Mouse (Mus musculus): ENCODE measurements around the gene Cmtm8. TPM values are rescaled to one million over a fixed set of nuclear protein-coding genes. Genes with fewer than 3 reads are reported as not detected.

Gene Cmtm8
- total RNA-seq, 1 experiment, result 1.8 TPM

GRCm38 (mm10) chr9:114842886-114843285 is 1.1 kb downstream of the Cmtm8 start:
- H3K9ac ChIP-seq (ENCODE audit: insufficient read depth, low read depth, low read length, poor library complexity, severe bottlenecking), result no peak overlapping the region
- no peak for DNase-seq (ENCODE audit: low read depth, low spot score)
- peak overlapping the region; percentile 77 to 81; a peak in 2 of 4 replicates for H3K4me3 ChIP-seq (ENCODE audit: insufficient read depth in 1 of 2, low read depth in 1 of 2, low read length in 2 of 2, poor library complexity in 1 of 2, severe bottlenecking in 1 of 2)
- in situ Hi-C loops (cut with MboI; ENCODE audit: low sequenced_read_pairs in 2 of 2, unreplicated experiment in 2 of 2), result no loop called here
- TF ChIP-seq HCFC1 (IDR thresholded peaks at IDR 0.05; ENCODE audit: borderline replicate concordance, insufficient read depth, low read length) (no peak), CHD2 (IDR thresholded peaks at IDR 0.05; ENCODE audit: low read depth, low read length) (no peak), ZC3H11A (IDR thresholded peaks at IDR 0.05; ENCODE audit: borderline replicate concordance, low read depth, low read length) (no peak), ZNF384 (IDR thresholded peaks at IDR 0.05; ENCODE audit: low read depth, low read length) (no peak), MAFK (IDR thresholded peaks at IDR 0.05; ENCODE audit: insufficient read depth, low read depth, low read length) (no peak)
- H3K9me3 ChIP-seq (ENCODE audit: control insufficient read depth, insufficient read depth, low read depth, low read length), result no peaks in the 10 kb centered on the region
- H3K4me1 ChIP-seq (ENCODE audit: control insufficient read depth in 2 of 2, insufficient read depth in 2 of 2, low read length in 2 of 2, poor library complexity in 1 of 2), result peaks cover 0 to 7% of the 10 kb centered on the region in 2 experiments; a peak in 1 of 4 replicates
- H3K27ac ChIP-seq (ENCODE audit: insufficient read depth, low read depth, low read length, poor library complexity, severe bottlenecking), result no peak overlapping the region
- H3K36me3 ChIP-seq (ENCODE audit: control insufficient read depth, insufficient read depth, low read length, poor library complexity, severe bottlenecking), result no peaks in the 10 kb centered on the region

GRCm38 (mm10) chr9:114842269-114842668 is 1.7 kb downstream of the Cmtm8 start:
- Histone ChIP-seq H3K36me3 (ENCODE audit: control insufficient read depth, insufficient read depth, low read length, poor library complexity, severe bottlenecking) (no peaks in the 10 kb centered on the region), H3K4me3 (ENCODE audit: insufficient read depth in 1 of 2, low read depth in 1 of 2, low read length in 2 of 2, poor library complexity in 1 of 2, severe bottlenecking in 1 of 2) (no peak overlapping the region), H3K9me3 (ENCODE audit: control insufficient read depth, insufficient read depth, low read depth, low read length) (no peaks in the 10 kb centered on the region), H3K9ac (ENCODE audit: insufficient read depth, low read depth, low read length, poor library complexity, severe bottlenecking) (no peak overlapping the region), H3K4me1 (ENCODE audit: control insufficient read depth in 2 of 2, insufficient read depth in 2 of 2, low read length in 2 of 2, poor library complexity in 1 of 2) (peaks cover 0 to 7% of the 10 kb centered on the region in 2 experiments; a peak in 1 of 4 replicates), H3K27ac (ENCODE audit: insufficient read depth, low read depth, low read length, poor library complexity, severe bottlenecking) (no peak overlapping the region)
- no peak for DNase-seq (ENCODE audit: low read depth, low spot score)
- TF ChIP-seq MAFK (IDR thresholded peaks at IDR 0.05; ENCODE audit: insufficient read depth, low read depth, low read length), result no peak
- TF ChIP-seq ZNF384 (IDR thresholded peaks at IDR 0.05; ENCODE audit: low read depth, low read length), result no peak
- TF ChIP-seq CHD2 (IDR thresholded peaks at IDR 0.05; ENCODE audit: low read depth, low read length), result no peak
- no peak for TF ChIP-seq HCFC1 (IDR thresholded peaks at IDR 0.05; ENCODE audit: borderline replicate concordance, insufficient read depth, low read length)
- no peak for TF ChIP-seq ZC3H11A (IDR thresholded peaks at IDR 0.05; ENCODE audit: borderline replicate concordance, low read depth, low read length)
- in situ Hi-C loops (cut with MboI; ENCODE audit: low sequenced_read_pairs in 2 of 2, unreplicated experiment in 2 of 2), result no loop called here

GRCm38 (mm10) chr9:114838870-114839269 is 5.1 kb downstream of the Cmtm8 start:
- in situ Hi-C loops (cut with MboI; ENCODE audit: low sequenced_read_pairs in 2 of 2, unreplicated experiment in 2 of 2), result no loop called here
- Histone ChIP-seq H3K36me3 (ENCODE audit: control insufficient read depth, insufficient read depth, low read length, poor library complexity, severe bottlenecking) (no peaks in the 10 kb centered on the region), H3K4me1 (ENCODE audit: control insufficient read depth in 2 of 2, insufficient read depth in 2 of 2, low read length in 2 of 2, poor library complexity in 1 of 2) (0 out of 4 replicates have a peak, but pooled peaks cover 0 to 6% of the 10 kb centered on the region in 2 experiments), H3K9me3 (ENCODE audit: control insufficient read depth, insufficient read depth, low read depth, low read length) (no peaks in the 10 kb centered on the region), H3K27ac (ENCODE audit: insufficient read depth, low read depth, low read length, poor library complexity, severe bottlenecking) (no peak overlapping the region), H3K9ac (ENCODE audit: insufficient read depth, low read depth, low read length, poor library complexity, severe bottlenecking) (no peak overlapping the region), H3K4me3 (ENCODE audit: insufficient read depth in 1 of 2, low read depth in 1 of 2, low read length in 2 of 2, poor library complexity in 1 of 2, severe bottlenecking in 1 of 2) (no peak overlapping the region)
- TF ChIP-seq ZNF384 (IDR thresholded peaks at IDR 0.05; ENCODE audit: low read depth, low read length) (no peak), HCFC1 (IDR thresholded peaks at IDR 0.05; ENCODE audit: borderline replicate concordance, insufficient read depth, low read length) (no peak), MAFK (IDR thresholded peaks at IDR 0.05; ENCODE audit: insufficient read depth, low read depth, low read length) (no peak), ZC3H11A (IDR thresholded peaks at IDR 0.05; ENCODE audit: borderline replicate concordance, low read depth, low read length) (no peak), CHD2 (IDR thresholded peaks at IDR 0.05; ENCODE audit: low read depth, low read length) (no peak)
- no peak for DNase-seq (ENCODE audit: low read depth, low spot score)

- H3K9ac ChIP-seq (ENCODE audit: insufficient read depth, low read depth, low read length, poor library complexity, severe bottlenecking), result no peak overlapping the region
- no peak for TF ChIP-seq CHD2 (IDR thresholded peaks at IDR 0.05; ENCODE audit: low read depth, low read length)
- no peak overlapping the region for H3K4me3 ChIP-seq (ENCODE audit: insufficient read depth in 1 of 2, low read depth in 1 of 2, low read length in 2 of 2, poor library complexity in 1 of 2, severe bottlenecking in 1 of 2)
- in situ Hi-C loops (cut with MboI; ENCODE audit: low sequenced_read_pairs in 2 of 2, unreplicated experiment in 2 of 2), result no loop called here
- DNase-seq (ENCODE audit: low read depth, low spot score), result no peak
- no peak overlapping the region for H3K27ac ChIP-seq (ENCODE audit: insufficient read depth, low read depth, low read length, poor library complexity, severe bottlenecking)
- H3K9me3 ChIP-seq (ENCODE audit: control insufficient read depth, insufficient read depth, low read depth, low read length), result no peaks in the 10 kb centered on the region
- H3K36me3 ChIP-seq (ENCODE audit: control insufficient read depth, insufficient read depth, low read length, poor library complexity, severe bottlenecking), result no peaks in the 10 kb centered on the region
- H3K4me1 ChIP-seq (ENCODE audit: control insufficient read depth in 2 of 2, insufficient read depth in 2 of 2, low read length in 2 of 2, poor library complexity in 1 of 2), result no peaks in the 10 kb centered on the region; a peak in 1 of 4 replicates
These were observed 12.4 kb downstream of the Cmtm8 start for GRCm38 (mm10) chr9:114831527-114831926.

- Histone ChIP-seq H3K9me3 (ENCODE audit: control insufficient read depth, insufficient read depth, low read depth, low read length) (no peaks in the 10 kb centered on the region), H3K4me3 (ENCODE audit: insufficient read depth in 1 of 2, low read depth in 1 of 2, low read length in 2 of 2, poor library complexity in 1 of 2, severe bottlenecking in 1 of 2) (no peak overlapping the region), H3K9ac (ENCODE audit: insufficient read depth, low read depth, low read length, poor library complexity, severe bottlenecking) (no peak overlapping the region), H3K27ac (ENCODE audit: insufficient read depth, low read depth, low read length, poor library complexity, severe bottlenecking) (no peak overlapping the region), H3K36me3 (ENCODE audit: control insufficient read depth, insufficient read depth, low read length, poor library complexity, severe bottlenecking) (no peaks in the 10 kb centered on the region), H3K4me1 (ENCODE audit: control insufficient read depth in 2 of 2, insufficient read depth in 2 of 2, low read length in 2 of 2, poor library complexity in 1 of 2) (no peaks in the 10 kb centered on the region; a peak in 1 of 4 replicates)
- TF ChIP-seq MAFK (IDR thresholded peaks at IDR 0.05; ENCODE audit: insufficient read depth, low read depth, low read length) (no peak), ZC3H11A (IDR thresholded peaks at IDR 0.05; ENCODE audit: borderline replicate concordance, low read depth, low read length) (no peak), ZNF384 (IDR thresholded peaks at IDR 0.05; ENCODE audit: low read depth, low read length) (no peak), HCFC1 (IDR thresholded peaks at IDR 0.05; ENCODE audit: borderline replicate concordance, insufficient read depth, low read length) (no peak), CHD2 (IDR thresholded peaks at IDR 0.05; ENCODE audit: low read depth, low read length) (no peak)
- in situ Hi-C loops (cut with MboI; ENCODE audit: low sequenced_read_pairs in 2 of 2, unreplicated experiment in 2 of 2), result no loop called here
- DNase-seq (ENCODE audit: low read depth, low spot score), result no peak
These were observed 13.6 kb downstream of the Cmtm8 start for GRCm38 (mm10) chr9:114830351-114830750.

Data from ES-E14 (cell line).